Mouse (Mus musculus) hindbrain, embryonic 14.5 days (tissue): ENCODE measurements around the gene Tmem100. TPM values are rescaled to one million over a fixed set of nuclear protein-coding genes. Genes with fewer than 3 reads are reported as not detected.
A peak's percentile ranks its signal among the peaks of the same experiment; 100 is the strongest.

Source experiments
- ATAC-seq: fragments of 200-750 bp; cut with Nextera tagmentation; 2 replicates; pipeline ENCODE4 v1.8.0; 2017; ENCODE audit warnings: moderate number of reproducible peaks, mild to moderate bottlenecking, moderate TSS enrichment, moderate library complexity; ENCODE audit not compliant: low FRiP score
- DNase-seq: peaks from one replicate; pipeline ENCODE4 v3.0.0-alpha.2; 2015; ENCODE audit warnings: low spot score
- H3K27ac ChIP-seq: fragments of 300-500 bp; sonication (generic); 2 replicates; pipeline ENCODE4 v1.5.1; 2014; ENCODE audit warnings: mild to moderate bottlenecking, moderate library complexity
- H3K27me3 ChIP-seq: fragments of 300-500 bp; sonication (generic); 2 replicates; pipeline ENCODE4 v1.6.1; 2014; ENCODE audit warnings: mild to moderate bottlenecking, low read length, mixed read lengths; ENCODE audit not compliant: control insufficient read depth, insufficient read depth
- H3K36me3 ChIP-seq: fragments of 300-500 bp; sonication (generic); replicated peaks from 2 replicates; pipeline ENCODE4 v1.6.1; 2014; ENCODE audit not compliant: control insufficient read depth, insufficient read depth
- H3K4me1 ChIP-seq: fragments of 300-500 bp; sonication (generic); replicated peaks from 2 replicates; pipeline ENCODE4 v1.6.1; 2014; ENCODE audit warnings: antibody characterized with exemption, low read length, mixed read lengths; ENCODE audit not compliant: control insufficient read depth, insufficient read depth
- H3K4me2 ChIP-seq: fragments of 300-500 bp; sonication (generic); replicated peaks from 2 replicates; pipeline ENCODE4 v1.6.1; 2014; ENCODE audit warnings: mild to moderate bottlenecking, moderate library complexity
- H3K4me3 ChIP-seq: fragments of 300-500 bp; sonication (generic); replicated peaks from 2 replicates; pipeline ENCODE4 v1.5.1; 2014; ENCODE audit warnings: mild to moderate bottlenecking, low read length
- H3K9ac ChIP-seq: fragments of 300-500 bp; sonication (generic); 2 replicates; pipeline ENCODE4 v1.6.1; 2014
- H3K9me3 ChIP-seq: fragments of 300-500 bp; sonication (generic); 2 replicates; pipeline ENCODE4 v1.6.1; 2016; ENCODE audit warnings: low read length; ENCODE audit not compliant: control insufficient read depth
- WGBS: fragments of 180-500 bp; shearing (Covaris S2); extraction: QIAGEN DNeasy Blood & Tissue Kit; methylation state at CpG from one replicate; pipeline ENCODE4 v1.1.7; 2014; 5-methylcytosine and 5-hydroxymethylcytosine counted together
- polyA plus RNA-seq: library from polyadenylated mRNA; unstranded; fragments of >200 nt; fragmentation: Nextera tagmentation; extraction: Ambion mirVana; gene quantifications from 2 replicates; pipeline ENCODE4 v1.2.1, GENCODE M21; 2014

The Tmem100 gene
- 13.4 and 15.0 TPM in 2 replicates for polyA plus RNA-seq

DNA sequence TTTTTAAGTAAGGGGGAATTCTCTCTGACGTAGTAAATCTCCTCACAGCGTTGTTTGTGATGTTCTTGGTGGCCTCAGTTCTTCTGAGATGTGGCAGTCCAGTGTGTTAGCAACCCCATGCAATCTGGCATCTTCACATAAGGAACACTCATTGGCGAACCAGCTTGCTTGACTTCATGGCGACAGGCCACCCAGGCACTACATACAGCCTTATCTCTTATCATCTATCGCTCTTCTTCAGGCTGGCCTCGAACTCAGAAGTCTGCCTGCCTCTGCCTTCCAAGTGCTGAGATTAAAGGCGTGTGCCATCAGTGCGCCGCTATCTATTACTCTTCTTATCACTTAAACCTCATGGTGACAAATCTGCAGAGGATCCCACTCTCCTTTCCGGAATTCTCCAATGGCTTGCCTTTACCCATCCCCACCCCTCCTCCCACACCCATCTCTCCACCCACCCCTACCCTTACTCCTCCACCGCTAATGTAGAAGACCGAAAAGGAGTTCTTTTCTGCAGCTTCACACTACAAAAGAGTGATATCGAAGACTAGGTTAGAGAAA is at the start of gene Tmem100:
Tmem100 (plus strand) TSS at position 508 of the 558 bp plus-strand sequence.
- Histone ChIP-seq H3K4me1 (peaks cover 12% of the 10 kb centered on the region), H3K36me3 (no peaks in the 10 kb centered on the region), H3K4me2 (peak within 1 kb of the TSS; percentile 52), H3K9me3 (no peaks in the 10 kb centered on the region), H3K4me3 (peak within 1 kb of the TSS; percentile 29), H3K27me3 (peaks cover 15% of the 10 kb centered on the region), H3K9ac (peak within 1 kb of the TSS; percentile 45), H3K27ac (no peak within 1 kb of the TSS)
- ATAC-seq: no peak
- DNase-seq: no peak
- 55% methylated on average over 13 of the region's 13 CpGs for WGBS

DNA sequence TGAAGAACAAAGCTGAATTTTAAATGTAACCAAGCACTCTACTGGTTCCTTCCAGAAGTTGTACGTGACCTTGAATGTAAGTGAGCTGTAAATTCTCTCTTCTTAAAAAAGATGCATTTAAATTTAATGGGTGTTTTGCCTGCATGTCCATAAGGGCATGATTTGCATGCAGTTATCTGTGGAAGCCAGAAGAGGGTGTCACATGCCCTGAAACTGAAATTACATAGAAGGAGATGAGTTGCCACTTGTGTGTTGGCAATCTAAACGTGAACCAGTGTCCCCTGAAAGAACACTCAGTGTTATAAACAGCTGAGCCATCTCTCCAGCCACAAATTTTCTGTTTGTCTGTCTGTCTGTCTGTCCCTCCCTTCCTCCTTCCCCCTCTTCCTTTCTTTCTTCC is 47.2 kb upstream of the Tmem100 start:
- H3K9me3 ChIP-seq: no peaks in the 10 kb centered on the region

GRCm38 (mm10) chr11:89984436-89984835 is 45.7 kb upstream of the Tmem100 start:
- Histone ChIP-seq H3K4me2 (no peak overlapping the region), H3K9ac (no peak overlapping the region), H3K4me1 (no peaks in the 10 kb centered on the region), H3K36me3 (no peaks in the 10 kb centered on the region), H3K27ac (no peak overlapping the region), H3K4me3 (no peak overlapping the region), H3K27me3 (no peaks in the 10 kb centered on the region), H3K9me3 (no peaks in the 10 kb centered on the region)
- WGBS: 92% methylated on average over 5 of the region's 5 CpGs
- ATAC-seq (no peak), DNase-seq (no peak)

More for the DNA sequence above, 47.2 kb upstream of the Tmem100 start:
- Histone ChIP-seq H3K9ac (no peak overlapping the region), H3K4me1 (peaks cover 3% of the 10 kb centered on the region; the same call in 1 of the 2 replicates), H3K27ac (no peak overlapping the region), H3K4me3 (no peak overlapping the region), H3K27me3 (no peaks in the 10 kb centered on the region), H3K4me2 (no peak overlapping the region), H3K36me3 (no peaks in the 10 kb centered on the region)
- DNase-seq (no peak), ATAC-seq (no peak)
- 80% methylated on average over 2 of the region's 2 CpGs for WGBS

- no peak for DNase-seq
- no peaks in the 10 kb centered on the region for H3K27me3 ChIP-seq
- H3K27ac ChIP-seq: no peak overlapping the region
- no peak overlapping the region for H3K4me2 ChIP-seq
- H3K36me3 ChIP-seq: no peaks in the 10 kb centered on the region
- 24% methylated on average over 10 of the region's 10 CpGs for WGBS
- H3K9ac ChIP-seq: no peak overlapping the region
- no peaks in the 10 kb centered on the region for H3K9me3 ChIP-seq
- no peaks in the 10 kb centered on the region for H3K4me1 ChIP-seq
- no peak for ATAC-seq
- no peak overlapping the region for H3K4me3 ChIP-seq
Observed at GRCm38 (mm10) chr11:89985200-89986187, 44.7 kb upstream of the Tmem100 start.

GRCm38 (mm10) chr11:89986516-89986915 is 43.6 kb upstream of the Tmem100 start:
- Histone ChIP-seq H3K9me3 (no peaks in the 10 kb centered on the region), H3K27me3 (no peaks in the 10 kb centered on the region), H3K27ac (no peak overlapping the region), H3K4me2 (no peak overlapping the region), H3K9ac (no peak overlapping the region), H3K4me1 (no peaks in the 10 kb centered on the region), H3K36me3 (no peaks in the 10 kb centered on the region), H3K4me3 (no peak overlapping the region)
- 85% methylated on average over 8 of the region's 8 CpGs for WGBS
- DNase-seq: no peak
- ATAC-seq: no peak

GRCm38 (mm10) chr11:89988936-89989589 is 41.1 kb upstream of the Tmem100 start:
- H3K9me3 ChIP-seq: no peaks in the 10 kb centered on the region
- H3K36me3 ChIP-seq: no peaks in the 10 kb centered on the region
- H3K4me1 ChIP-seq: no peaks in the 10 kb centered on the region
- 0 out of 2 replicates have a peak, but pooled peaks have one; percentile 24 for ATAC-seq
- H3K4me3 ChIP-seq: no peak overlapping the region
- peak; percentile 90 for DNase-seq
- no peak overlapping the region for H3K4me2 ChIP-seq
- no peaks in the 10 kb centered on the region for H3K27me3 ChIP-seq
- no peak overlapping the region for H3K27ac ChIP-seq
- H3K9ac ChIP-seq: no peak overlapping the region
- 23% methylated on average over 8 of the region's 8 CpGs for WGBS

DNA sequence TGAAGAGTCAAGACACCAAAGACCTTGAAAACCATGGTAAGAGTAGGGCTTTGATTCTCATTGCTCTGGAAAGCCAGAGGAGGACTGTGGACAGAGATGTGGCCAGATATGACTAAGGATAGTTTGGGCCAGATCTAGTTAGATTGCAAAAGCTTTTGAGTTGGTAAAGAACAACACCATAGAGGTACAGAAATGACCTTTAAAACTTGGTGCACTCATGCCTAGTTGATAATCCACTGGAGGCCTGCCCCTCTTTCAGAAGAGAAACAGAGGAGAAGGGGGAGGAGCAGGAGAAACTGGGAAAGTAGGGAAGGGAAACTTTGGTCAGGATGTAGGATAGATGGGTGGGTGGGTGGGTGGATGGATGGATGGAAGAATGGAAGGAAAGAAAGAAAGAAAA is 38.5 kb upstream of the Tmem100 start:
- Histone ChIP-seq H3K36me3 (no peaks in the 10 kb centered on the region), H3K27me3 (no peaks in the 10 kb centered on the region), H3K9ac (no peak overlapping the region), H3K4me2 (no peak overlapping the region), H3K27ac (no peak overlapping the region), H3K4me3 (no peak overlapping the region), H3K4me1 (no peaks in the 10 kb centered on the region), H3K9me3 (no peaks in the 10 kb centered on the region)
- no peak for ATAC-seq
- no peak for DNase-seq

- no peaks in the 10 kb centered on the region for H3K27me3 ChIP-seq
- H3K4me2 ChIP-seq: no peak overlapping the region
- DNase-seq (no peak), ATAC-seq (no peak)
- no peaks in the 10 kb centered on the region for H3K4me1 ChIP-seq
- H3K27ac ChIP-seq: no peak overlapping the region
- H3K9me3 ChIP-seq: no peaks in the 10 kb centered on the region
- H3K9ac ChIP-seq: no peak overlapping the region
- 82% methylated on average over 2 of the region's 2 CpGs for WGBS
- no peaks in the 10 kb centered on the region for H3K36me3 ChIP-seq
- no peak overlapping the region for H3K4me3 ChIP-seq
Observed at GRCm38 (mm10) chr11:89994706-89995105, 35.4 kb upstream of the Tmem100 start.

DNA sequence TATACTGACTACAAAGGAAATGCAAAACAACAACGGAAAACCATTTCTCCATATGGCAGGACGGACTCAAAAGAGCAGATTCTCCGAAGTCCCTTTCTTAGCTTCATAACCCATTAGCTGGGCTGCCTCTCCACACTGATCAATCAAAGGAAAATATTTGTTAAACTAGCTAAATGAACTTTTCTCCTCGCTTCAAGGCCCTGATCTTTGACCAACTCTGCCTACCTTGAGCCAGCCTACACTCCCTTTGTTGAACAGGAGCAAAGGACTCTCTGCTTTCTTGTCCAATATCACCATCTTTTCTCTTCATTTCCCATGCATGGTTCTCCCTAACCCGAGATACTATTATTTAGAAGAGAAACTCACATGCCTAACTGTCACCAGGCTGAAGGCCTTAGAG is 34.6 kb upstream of the Tmem100 start:
- no peaks in the 10 kb centered on the region for H3K27me3 ChIP-seq
- ATAC-seq (no peak), DNase-seq (no peak)
- H3K4me3 ChIP-seq: no peak overlapping the region
- no peaks in the 10 kb centered on the region for H3K4me1 ChIP-seq
- WGBS: 85% methylated on average over 5 of the region's 5 CpGs
- no peak overlapping the region for H3K4me2 ChIP-seq
- no peaks in the 10 kb centered on the region for H3K36me3 ChIP-seq
- H3K9ac ChIP-seq: no peak overlapping the region
- no peaks in the 10 kb centered on the region for H3K9me3 ChIP-seq
- H3K27ac ChIP-seq: no peak overlapping the region
